Mouse (Mus musculus) kidney, adult 2 months (tissue): ENCODE data around the gene Gtsf1l.

Source experiments
- CTCF ChIP-seq: fragments of 200-500 bp; conservative IDR thresholded peaks from 2 replicates; pipeline ENCODE4 v1.5.1; 2011; ENCODE audit warnings: low read depth, mild to moderate bottlenecking, control low read depth, low read length, moderate library complexity, mixed read lengths; ENCODE audit not compliant: insufficient read depth, insufficient read length
- POLR2A ChIP-seq: fragments of 200-500 bp; IDR thresholded peaks from one replicate; pipeline ENCODE4 v1.6.1; 2011; ENCODE audit warnings: low read depth, low read length, control low read depth

GRCm38 (mm10) chr2:163060630-163061029 is 27.0 kb downstream of the Gtsf1l start:
- TF ChIP-seq POLR2A: no peak
- no peak for TF ChIP-seq CTCF
